Mouse (Mus musculus) myocyte (in vitro differentiated cells): ENCODE results near the gene Riok2.

Experiments used
- CEBPB ChIP-seq: IDR thresholded peaks from 2 replicates; pipeline ENCODE4 v1.6.1; 2011; ENCODE audit warnings: mild to moderate bottlenecking, moderate library complexity; ENCODE audit not compliant: poor library complexity, insufficient read depth, severe bottlenecking
- MAX ChIP-seq: IDR thresholded peaks from one replicate; pipeline ENCODE4 v1.6.1; 2011; ENCODE audit warnings: low read depth, mild to moderate bottlenecking, control low read depth
- MYOG ChIP-seq, 3 experiments: IDR thresholded peaks; one replicate each; pipeline ENCODE4 v1.6.1; 2011; ENCODE audit warnings: control low read depth in 2 of 3, low read depth in 2 of 3, mild to moderate bottlenecking in 2 of 3; ENCODE audit not compliant: insufficient read length in 2 of 3, control insufficient read depth in 1 of 3, insufficient read depth in 1 of 3
- POLR2A ChIP-seq: IDR thresholded peaks from one replicate; pipeline ENCODE4 v1.6.1; 2011; ENCODE audit warnings: low read depth, mild to moderate bottlenecking, control low read depth, moderate library complexity; ENCODE audit not compliant: insufficient read length
- POLR2AphosphoS2 ChIP-seq: IDR thresholded peaks from one replicate; pipeline ENCODE4 v1.6.1; 2011; ENCODE audit warnings: low read depth, control low read depth; ENCODE audit not compliant: insufficient read length
- SRF ChIP-seq: IDR thresholded peaks from one replicate; pipeline ENCODE4 v1.6.1; 2011; ENCODE audit warnings: low read depth; ENCODE audit not compliant: control insufficient read depth, insufficient read length
- TCF12 ChIP-seq: IDR thresholded peaks from one replicate; pipeline ENCODE4 v1.6.1; 2011; ENCODE audit warnings: mild to moderate bottlenecking, control low read depth; ENCODE audit not compliant: poor library complexity, insufficient read depth, severe bottlenecking
- TCF3 ChIP-seq: IDR thresholded peaks from one replicate; pipeline ENCODE4 v1.6.1; 2011; ENCODE audit warnings: low read depth, control low read depth; ENCODE audit not compliant: insufficient read length
- USF1 ChIP-seq: IDR thresholded peaks from one replicate; pipeline ENCODE4 v1.6.1; 2011; ENCODE audit warnings: low read depth, mild to moderate bottlenecking, control low read depth, moderate library complexity

DNA sequence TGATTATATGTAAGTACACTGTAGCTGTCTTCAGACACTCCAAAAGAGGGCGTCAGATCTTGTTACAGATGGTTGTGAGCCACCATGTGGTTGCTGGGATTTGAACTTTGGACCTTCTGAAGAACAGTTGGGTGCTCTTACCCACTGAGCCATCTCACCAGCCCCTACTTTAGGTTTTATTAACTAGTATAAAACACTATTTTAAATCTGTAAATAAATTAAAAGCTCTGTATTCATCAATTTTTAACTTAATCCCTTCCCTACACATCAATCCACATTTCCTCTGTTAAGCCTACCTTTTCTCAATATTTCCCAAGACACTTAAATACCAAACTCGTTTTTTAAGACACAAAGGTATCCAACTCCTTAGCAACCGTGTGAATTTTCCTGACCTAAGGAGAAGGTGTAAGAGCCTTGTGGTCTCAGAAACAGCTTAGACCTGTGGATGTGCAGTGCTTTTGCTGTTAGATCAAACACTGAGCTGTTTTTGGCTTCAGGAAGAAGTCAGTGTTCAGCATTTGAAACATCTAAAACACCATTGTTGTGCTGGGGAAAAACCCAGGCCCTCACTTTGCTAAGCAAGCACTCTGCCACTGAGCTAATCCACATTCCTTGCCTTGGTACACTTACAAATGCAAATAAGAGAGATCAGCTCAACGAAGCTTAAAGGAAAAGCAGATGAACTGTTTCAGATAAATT, 50.6 kb downstream of the Riok2 start:
- TF ChIP-seq POLR2A, result no peak
- no peak for TF ChIP-seq MAX
- TF ChIP-seq MYOG (IDR thresholded peaks at IDR 0.05; ENCODE audit: control insufficient read depth in 1 of 3, insufficient read depth in 1 of 3, insufficient read length in 2 of 3, low read depth in 2 of 3), result no peak
- TF ChIP-seq POLR2AphosphoS2, result no peak
- no peak for TF ChIP-seq TCF12
- TF ChIP-seq USF1, result no peak
- no peak for TF ChIP-seq CEBPB
- no peak for TF ChIP-seq TCF3
- TF ChIP-seq SRF, result no peak
